Mouse (Mus musculus): ENCODE results near the gene Ppp1r18.

GRCm38 (mm10) chr17:35874721-35875120 is 9.3 kb downstream of the Ppp1r18 start:
- no peak for TF ChIP-seq POLR2A (IDR thresholded peaks at IDR 0.05; ENCODE audit: borderline replicate concordance, extremely low read depth, insufficient read depth, insufficient read length, poor library complexity, severe bottlenecking)
- no peak for TF ChIP-seq CTCF (IDR thresholded peaks at IDR 0.05; ENCODE audit: borderline replicate concordance, extremely low read depth, insufficient read depth, insufficient read length)
